Mouse (Mus musculus): ENCODE results near the gene Cep85l. TPM values are rescaled to one million over a fixed set of nuclear protein-coding genes. Genes with fewer than 3 reads are reported as not detected.

Gene Cep85l
- total RNA-seq, 2 experiments from 2014 or later = 16.0 to 17.0 TPM

GRCm38 (mm10) chr10:53346916-53347315 lies 32.8 kb downstream of the Cep85l start:
- intact Hi-C loops (cut with DNase I) = loop anchor here (10.0 kb wide), 3 partner anchors 248 to 932 kb away; partner anchors contain the start of genes Asf1a and Nus1
- no peak for DNase-seq (ENCODE audit: low spot score in 2 of 2)

DNA sequence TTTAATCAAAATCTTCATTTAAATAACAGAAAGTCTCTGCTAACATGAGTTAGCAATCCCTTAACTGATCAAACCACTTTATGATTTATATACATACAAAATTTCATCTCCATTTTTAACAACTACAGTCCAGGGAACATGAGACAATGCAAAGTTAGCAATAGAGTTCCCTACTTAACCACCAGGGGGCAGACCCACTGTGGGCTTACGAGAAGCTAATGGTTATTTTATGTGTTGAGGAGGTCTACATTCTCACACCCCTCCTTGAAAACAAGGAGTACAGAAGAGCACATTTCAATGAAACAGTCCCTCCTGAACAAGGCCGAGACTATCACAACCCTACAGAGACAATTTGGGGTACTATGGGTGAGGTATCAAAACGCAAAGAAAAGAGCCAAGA lies 33.2 kb downstream of the Cep85l start:
- peak; percentile 52 to 62 for DNase-seq (ENCODE audit: low spot score in 2 of 2)
- intact Hi-C loops (cut with DNase I) = loop anchor here (10.0 kb wide), 3 partner anchors 248 to 932 kb away; partner anchors contain the start of genes Asf1a and Nus1

GRCm38 (mm10) chr10:53345508-53345907 lies 34.2 kb downstream of the Cep85l start:
- intact Hi-C loops (cut with DNase I) = loop anchor here (10.0 kb wide), 3 partner anchors 249 to 931 kb away; partner anchors contain the start of genes Asf1a and Nus1
- DNase-seq (ENCODE audit: low spot score in 2 of 2) = no peak

DNA sequence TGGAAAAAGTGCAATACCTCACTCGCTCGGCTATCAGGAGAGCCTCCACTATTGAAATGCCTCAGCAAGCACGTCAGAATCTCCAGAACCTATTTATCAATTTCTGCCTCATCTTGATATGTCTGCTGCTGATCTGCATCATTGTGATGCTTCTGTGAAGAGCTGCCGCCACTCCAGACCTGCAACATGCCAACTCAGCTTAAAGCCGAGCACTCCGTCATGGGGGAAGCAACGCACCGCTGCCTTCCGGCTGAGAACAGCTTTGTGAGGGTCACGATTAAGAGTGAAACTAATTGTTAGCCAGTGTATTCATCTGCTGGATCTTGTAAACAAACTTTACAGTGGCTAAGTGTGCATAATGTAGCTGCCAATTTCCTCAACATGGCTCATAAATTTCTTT lies 35.9 kb downstream of the Cep85l start:
- DNase-seq (ENCODE audit: low spot score in 2 of 2) = no peak
- intact Hi-C loops (cut with DNase I) = loop anchor here (5.0 to 10.0 kb wide), 4 partner anchors 227 to 929 kb away; partner anchors contain the start of genes Asf1a and Nus1

GRCm38 (mm10) chr10:53343384-53343783 lies 36.4 kb downstream of the Cep85l start:
- intact Hi-C loops (cut with DNase I) = loop anchor here (5.0 to 10.0 kb wide), 4 partner anchors 226 to 929 kb away; partner anchors contain the start of genes Asf1a and Nus1
- no peak for DNase-seq (ENCODE audit: low spot score in 2 of 2)

DNA sequence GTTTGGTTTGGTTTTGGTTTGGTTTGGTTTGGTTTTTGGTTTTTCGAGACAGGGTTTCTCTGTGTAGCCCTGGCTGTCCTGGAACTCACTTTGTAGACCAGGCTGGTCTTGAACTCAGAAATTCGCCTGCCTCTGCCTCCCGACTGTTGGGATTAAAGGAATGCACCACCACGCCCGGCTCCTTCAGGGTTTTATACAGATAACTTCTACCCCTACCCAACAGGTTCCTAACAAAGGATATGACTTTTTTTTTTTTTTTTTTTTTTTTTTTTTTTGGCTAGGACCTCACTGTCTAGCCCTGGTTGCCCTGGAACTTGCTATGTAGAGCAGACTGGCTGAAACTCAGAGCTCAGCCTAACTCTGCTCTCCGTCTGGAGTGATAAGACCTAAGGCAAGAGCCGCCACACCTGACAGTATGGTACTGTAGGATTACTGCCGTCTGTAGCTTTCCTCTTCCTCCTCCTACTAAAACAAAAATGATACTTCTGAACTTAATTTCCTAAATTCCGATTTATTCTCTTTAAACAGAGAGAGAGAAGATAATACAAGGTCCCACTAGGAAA lies 37.5 kb downstream of the Cep85l start:
- intact Hi-C loops (cut with DNase I) = loop anchor here (5.0 to 10.0 kb wide), 4 partner anchors 225 to 927 kb away; partner anchors contain the start of genes Asf1a and Nus1
- DNase-seq (ENCODE audit: low spot score in 2 of 2) = no peak

GRCm38 (mm10) chr10:53341288-53341965 lies 38.3 kb downstream of the Cep85l start:
- DNase-seq (ENCODE audit: low spot score in 2 of 2) = peak; percentile 44 to 60
- intact Hi-C loops (cut with DNase I) = loop anchor here (5.0 to 10.0 kb wide), 4 partner anchors 224 to 927 kb away; partner anchors contain the start of genes Asf1a and Nus1

- DNase-seq (ENCODE audit: low spot score in 2 of 2) = no peak
- intact Hi-C loops (cut with DNase I) = no loop called here
These were observed 40.7 kb downstream of the Cep85l start for GRCm38 (mm10) chr10:53339045-53339444.

GRCm38 (mm10) chr10:53337162-53337923 lies 42.4 kb downstream of the Cep85l start, which contains the start of gene Pln:
Gene Pln, plus strand, starts transcription at chr10:53337667.
- no peak for DNase-seq (ENCODE audit: low spot score in 2 of 2)
- intact Hi-C loops (cut with DNase I) = no loop called here

DNA sequence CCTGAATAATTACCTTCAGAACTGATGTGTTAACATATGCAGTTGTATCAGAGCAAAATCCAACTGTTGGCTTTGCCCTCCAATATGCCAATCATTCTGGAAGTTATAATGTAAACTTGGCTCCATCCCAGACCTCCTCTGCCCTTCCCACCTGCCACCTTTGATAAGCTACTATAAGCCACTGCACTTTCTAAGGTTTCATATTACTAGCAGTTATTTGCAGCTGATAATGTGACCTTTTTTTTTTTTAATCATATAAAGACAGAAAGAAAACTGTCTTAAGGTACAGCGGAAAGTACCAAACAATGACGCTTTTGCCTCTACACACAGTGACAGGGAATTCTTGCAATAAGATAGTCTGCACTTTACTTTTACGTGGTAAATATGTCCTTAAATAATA lies 43.8 kb downstream of the Cep85l start:
- DNase-seq (ENCODE audit: low spot score in 2 of 2) = no peak
- intact Hi-C loops (cut with DNase I) = no loop called here

DNA sequence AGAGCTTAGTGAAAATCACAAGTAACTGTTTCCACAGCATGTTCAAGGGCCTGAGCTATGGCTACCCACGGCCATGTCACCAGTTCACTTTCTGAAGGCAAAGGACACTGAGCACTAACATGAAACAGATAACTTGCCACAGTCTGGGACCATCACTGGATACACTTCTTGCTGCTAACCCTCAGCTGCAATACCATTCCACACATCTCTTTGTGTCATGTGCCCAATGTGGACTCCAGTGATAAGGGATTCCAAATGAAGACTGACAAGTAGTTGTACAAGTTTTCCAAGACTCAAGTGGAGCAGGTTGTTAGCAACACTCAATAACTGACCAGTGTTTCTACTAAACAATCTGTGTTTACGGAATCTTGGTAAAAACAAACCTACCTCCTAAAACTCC lies 44.5 kb downstream of the Cep85l start:
- DNase-seq (ENCODE audit: low spot score in 2 of 2) = no peak
- intact Hi-C loops (cut with DNase I) = no loop called here

DNA sequence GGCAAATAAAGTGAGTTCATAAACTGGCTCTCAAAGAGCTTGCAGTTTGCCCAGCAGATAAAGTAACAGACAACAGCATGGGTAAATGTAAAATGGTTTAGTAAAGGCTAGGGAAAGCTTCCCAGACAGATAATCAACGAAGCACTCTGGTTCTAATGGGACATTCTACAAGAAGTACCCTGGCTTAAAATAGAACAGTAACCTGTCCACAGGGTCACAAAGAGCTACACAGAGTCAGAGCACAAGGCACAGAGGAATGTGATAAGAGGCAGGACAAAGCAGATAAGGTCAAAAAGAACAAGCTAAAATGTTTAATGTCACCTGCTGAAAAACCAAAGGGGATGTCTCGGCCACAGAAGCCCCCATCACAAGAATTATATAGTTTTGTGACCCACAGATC lies 47.0 kb downstream of the Cep85l start:
- no peak for DNase-seq (ENCODE audit: low spot score in 2 of 2)
- intact Hi-C loops (cut with DNase I) = no loop called here

GRCm38 (mm10) chr10:53329257-53329656 lies 50.5 kb downstream of the Cep85l start:
- DNase-seq (ENCODE audit: low spot score in 2 of 2) = no peak
- intact Hi-C loops (cut with DNase I) = no loop called here

- intact Hi-C loops (cut with DNase I) = no loop called here
- no peak for DNase-seq (ENCODE audit: low spot score in 2 of 2)
These were observed 53.4 kb downstream of the Cep85l start for GRCm38 (mm10) chr10:53326367-53326766.

DNA sequence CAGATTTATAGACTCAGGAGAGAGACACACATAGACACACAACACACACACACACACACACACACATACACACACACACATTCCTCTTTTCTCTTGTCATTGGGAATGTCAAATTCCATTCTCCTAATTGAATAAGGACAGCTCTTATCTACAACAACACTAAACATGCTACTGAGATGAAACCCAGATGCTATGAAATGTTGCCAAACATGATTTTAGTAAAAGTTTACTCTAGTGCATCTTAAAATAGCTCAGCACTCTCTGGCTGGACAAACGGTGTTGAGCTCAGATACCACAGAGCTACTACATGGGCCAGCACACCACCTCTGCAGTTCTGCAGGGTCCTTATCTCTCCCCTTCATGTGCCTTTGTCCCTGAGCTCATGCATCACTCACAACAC lies 55.1 kb downstream of the Cep85l start:
- intact Hi-C loops (cut with DNase I) = no loop called here
- no peak for DNase-seq (ENCODE audit: low spot score in 2 of 2)

GRCm38 (mm10) chr10:53323367-53323766 lies 56.4 kb downstream of the Cep85l start:
- no peak for DNase-seq (ENCODE audit: low spot score in 2 of 2)
- intact Hi-C loops (cut with DNase I) = no loop called here

DNA sequence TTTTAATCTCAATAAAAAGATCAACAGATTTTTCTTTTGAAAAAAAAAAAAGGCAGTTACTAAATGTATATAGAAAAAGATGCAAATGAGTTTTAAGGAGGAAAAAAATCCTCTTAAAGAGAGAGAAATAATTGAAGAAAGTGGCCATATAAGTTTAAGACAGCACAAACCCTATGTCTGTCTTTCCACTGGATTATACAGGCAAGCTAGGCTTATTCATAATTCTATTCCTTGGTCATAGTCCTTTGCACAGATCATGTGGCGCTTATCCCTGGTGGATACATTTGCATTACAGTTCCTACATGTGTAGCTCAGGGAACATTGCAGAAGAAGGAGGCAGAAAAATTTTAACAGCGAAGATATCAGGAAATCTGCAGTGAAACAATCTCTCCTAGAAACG lies 73.1 kb downstream of the Cep85l start:
- intact Hi-C loops (cut with DNase I) = loop anchor here (10.0 kb wide), 1 partner anchor 182 kb away; no protein-coding TSS in a partner anchor

GRCm38 (mm10) chr10:53305867-53306266 lies 73.9 kb downstream of the Cep85l start:
- intact Hi-C loops (cut with DNase I) = loop anchor here (10.0 kb wide), 1 partner anchor 181 kb away; no protein-coding TSS in a partner anchor
- DNase-seq (ENCODE audit: low spot score in 2 of 2) = no peak

More for the DNA sequence above, 73.1 kb downstream of the Cep85l start:
- no peak for DNase-seq (ENCODE audit: low spot score in 2 of 2)

- DNase-seq (ENCODE audit: low spot score in 2 of 2) = no peak
- intact Hi-C loops (cut with DNase I) = no loop called here
These were observed 94.6 kb downstream of the Cep85l start for GRCm38 (mm10) chr10:53285147-53285546.

DNA sequence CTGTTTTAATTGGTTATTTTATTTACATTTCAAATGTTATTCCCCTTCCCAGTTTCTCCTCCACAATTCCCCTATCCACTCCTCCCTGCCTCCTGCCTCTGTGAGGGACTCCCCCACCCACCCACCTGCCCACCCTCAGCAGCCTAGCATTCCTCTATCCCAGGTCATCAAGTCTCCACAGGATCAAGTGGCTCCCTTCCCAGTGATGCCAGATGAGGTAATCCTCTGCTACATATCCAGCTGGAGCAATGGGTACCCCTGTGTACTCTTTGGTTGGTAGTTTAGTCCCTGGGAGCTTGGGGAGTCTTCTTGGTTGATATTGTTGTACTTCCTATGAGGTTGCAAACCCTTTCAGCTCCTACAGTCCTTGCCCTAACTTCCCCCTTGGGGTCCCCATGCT lies 107.5 kb downstream of the Cep85l start:
- no peak for DNase-seq (ENCODE audit: low spot score in 2 of 2)
- intact Hi-C loops (cut with DNase I) = no loop called here

Data from left cerebral cortex, postnatal 14 days (tissue).